Mouse (Mus musculus): ENCODE data around the gene Zfp106. TPM values are rescaled to one million over a fixed set of nuclear protein-coding genes. Genes with fewer than 3 reads are reported as not detected.

Zfp106 gene
- 8.6 and 31.0 TPM in 2 replicates for polyA plus RNA-seq (2012; rRNA removed; ENCODE audit: low replicate concordance)

DNA sequence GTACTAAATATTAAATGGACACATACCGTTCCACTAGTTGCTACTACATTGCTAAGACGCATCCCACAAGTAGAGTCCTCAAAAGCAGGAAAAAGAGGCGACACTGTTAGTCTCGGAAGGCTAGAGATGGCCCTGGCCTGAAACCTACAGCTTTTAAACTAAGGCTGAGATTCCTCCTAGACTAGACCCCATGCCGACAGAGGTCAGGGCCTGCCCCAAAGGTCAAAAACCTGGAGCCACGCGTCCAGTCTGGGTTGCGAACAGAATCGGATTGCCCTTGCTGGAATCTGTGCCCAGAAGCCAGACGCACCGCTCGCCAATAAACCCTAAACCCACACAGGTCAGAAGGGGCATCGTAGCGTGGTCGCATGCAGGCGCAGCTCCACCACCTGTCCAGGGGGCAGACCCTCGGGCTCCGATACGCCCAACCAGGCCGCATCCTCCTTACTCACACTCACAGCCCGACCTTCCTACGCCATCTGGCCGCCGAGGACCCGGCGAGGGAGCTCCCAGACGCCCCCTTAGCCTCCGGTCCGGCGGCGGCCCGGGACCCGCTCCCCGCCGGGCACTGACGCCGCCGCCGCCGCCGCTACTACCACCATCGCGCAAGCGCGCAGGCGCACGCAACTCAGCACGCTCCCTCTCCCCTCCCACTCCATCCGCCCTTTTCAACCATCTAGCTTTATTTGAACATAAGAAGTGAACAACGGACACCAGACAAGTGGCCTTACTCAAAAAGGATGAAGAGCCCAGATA is at the start of gene Zfp106:
TSS of gene Zfp106 (minus strand) at position 609 of the 756 bp plus-strand sequence.

DNA sequence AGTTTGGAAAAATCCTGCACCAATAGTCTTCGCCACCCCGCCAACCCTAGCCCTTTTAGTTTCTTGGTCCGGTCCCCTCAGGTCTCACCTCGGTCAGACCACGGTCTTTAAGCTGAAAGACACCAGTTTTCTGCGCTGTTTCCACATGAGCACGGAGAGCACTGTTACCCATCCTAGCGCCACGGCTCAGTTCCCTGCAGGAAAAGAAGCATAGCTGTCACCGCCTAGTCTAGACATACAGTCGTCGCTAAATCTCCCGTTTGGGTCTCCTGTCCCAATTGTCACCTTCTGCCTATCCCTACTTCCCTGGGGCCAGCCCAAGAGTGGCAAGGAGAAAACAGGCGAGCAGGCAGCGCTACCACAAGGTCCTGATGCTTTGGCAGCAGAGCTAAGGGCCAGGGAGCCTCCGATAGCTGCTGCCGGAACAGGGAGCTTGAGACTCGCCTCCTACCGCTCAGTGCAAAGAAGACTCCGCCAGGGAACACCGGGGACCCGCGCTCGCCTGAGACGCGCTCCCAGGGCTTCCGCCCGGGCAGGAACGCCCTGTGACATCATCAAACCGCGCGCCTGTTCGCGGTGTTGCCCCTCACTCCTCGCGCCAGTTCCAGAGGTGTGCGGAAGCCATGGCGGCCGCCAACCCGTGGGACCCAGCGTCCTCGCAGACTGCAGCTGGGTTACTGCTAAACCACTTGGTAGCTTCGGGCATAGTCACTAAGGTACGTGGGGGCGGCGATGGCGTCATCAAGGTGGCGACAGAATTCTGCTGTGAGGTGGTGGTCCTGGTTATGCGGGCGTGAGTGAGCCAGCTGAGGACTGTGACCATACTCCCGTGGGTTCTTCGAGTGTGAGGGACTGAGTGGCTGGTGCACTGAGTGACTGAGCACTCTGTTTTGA is 45.4 kb upstream of the Zfp106 start, which contains the start of the genes Haus2 and Lrrc57:
TSS of gene Haus2 (plus strand) at position 554 of the 894 bp plus-strand sequence.
TSS of gene Lrrc57 (minus strand) at position 691 of the 894 bp plus-strand sequence.

GRCm38 (mm10) chr2:120566886-120567797 is 3.5 kb upstream of the Zfp106 start, which contains the start of gene Snap23:
TSS of gene Snap23 (plus strand) at chr2:120567671.

Other genes starting within 250 kb of the Zfp106 start
- gene Pla2g4f, start 249.7 kb downstream of the Zfp106 start, polyA plus RNA-seq (2012; rRNA removed; ENCODE audit: low replicate concordance), result 0.12 and 0.19 TPM in 2 replicates
- gene Vps39, start 210.7 kb downstream of the Zfp106 start, polyA plus RNA-seq (2012; rRNA removed; ENCODE audit: low replicate concordance), result 6.9 and 9.7 TPM in 2 replicates
- 3.5 and 6.2 TPM in 2 replicates for gene Ganc, start 159.9 kb downstream of the Zfp106 start, polyA plus RNA-seq (2012; rRNA removed; ENCODE audit: low replicate concordance)
- 2.2 and 2.3 TPM in 2 replicates for gene Tmem87a, start 159.7 kb downstream of the Zfp106 start, polyA plus RNA-seq (2012; rRNA removed; ENCODE audit: low replicate concordance)
- gene Capn3, start 107.8 kb downstream of the Zfp106 start, polyA plus RNA-seq (2012; rRNA removed; ENCODE audit: low replicate concordance), result 0.47 and 0.62 TPM in 2 replicates
- 0.79 and 1.1 TPM in 2 replicates for gene Snap23, start 3.8 kb upstream of the Zfp106 start, polyA plus RNA-seq (2012; rRNA removed; ENCODE audit: low replicate concordance)
- 0.40 and 0.59 TPM in 2 replicates for gene Haus2, start 45.5 kb upstream of the Zfp106 start, polyA plus RNA-seq (2012; rRNA removed; ENCODE audit: low replicate concordance)
- 4.6 and 7.9 TPM in 2 replicates for gene Lrrc57, start 45.7 kb upstream of the Zfp106 start, polyA plus RNA-seq (2012; rRNA removed; ENCODE audit: low replicate concordance)
- gene Stard9, start 65.3 kb upstream of the Zfp106 start, polyA plus RNA-seq (2012; rRNA removed; ENCODE audit: low replicate concordance), result 1.1 and 1.5 TPM in 2 replicates